Mouse (Mus musculus) thymus, adult 18-20 months (tissue): ENCODE data around the gene Rnf41.
A peak's percentile ranks its signal among the peaks of the same experiment; 100 is the strongest.

Experiments
- DNase-seq, 2 experiments: peaks; one replicate each; pipeline ENCODE4 v3.0.0; 2022; ENCODE audit warnings: mixed read lengths in 2 of 2

The Rnf41 gene

DNA sequence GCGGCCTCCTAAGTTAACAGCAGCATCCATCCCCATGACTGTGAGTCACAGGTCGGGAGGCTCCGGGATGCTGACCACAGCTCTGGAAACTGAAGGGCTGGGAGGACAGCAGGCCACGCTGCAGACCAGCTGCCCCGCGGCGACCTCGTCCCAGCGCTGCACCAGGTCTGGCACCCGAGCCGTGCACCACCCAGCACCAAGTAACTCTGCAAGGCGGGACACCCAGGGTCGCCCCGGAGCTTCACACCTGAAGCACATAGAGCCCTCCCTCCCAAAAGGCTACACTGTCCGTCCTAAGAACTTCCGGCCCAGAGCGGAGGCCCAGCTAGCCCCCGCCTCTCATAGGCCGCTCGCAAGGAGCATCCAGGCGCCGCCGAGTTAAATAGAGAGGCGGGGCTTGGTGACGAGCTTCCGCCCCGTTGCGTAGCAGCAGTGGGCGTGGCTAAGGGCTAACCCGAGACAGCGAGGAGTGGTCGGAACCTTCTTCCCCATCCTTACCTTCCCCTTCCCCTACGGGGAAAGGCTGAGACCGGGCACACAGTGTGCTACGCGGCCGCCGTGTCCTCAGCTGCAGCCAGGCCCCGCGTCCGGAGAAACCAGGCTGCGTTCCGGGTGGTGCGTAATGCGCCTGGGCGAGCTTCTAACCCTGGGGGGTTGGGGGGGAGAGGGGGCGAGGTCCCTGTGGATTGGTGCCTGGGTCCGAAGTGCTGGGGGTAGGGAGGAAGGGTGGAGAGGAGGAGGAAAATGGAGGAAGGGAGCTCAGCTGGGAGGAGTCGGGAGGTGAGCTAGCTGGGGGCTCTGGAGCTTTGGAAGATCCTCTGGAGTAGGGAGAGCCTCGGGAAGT lies at the start of gene Rnf41, which contains the start of gene Nabp2:
Gene Rnf41, plus strand, starts transcription at position 447 of the 844 bp plus-strand sequence.
Gene Nabp2, minus strand, starts transcription at position 282 of the 844 bp plus-strand sequence.
- DNase-seq, result peak; percentile 94 to 96

DNA sequence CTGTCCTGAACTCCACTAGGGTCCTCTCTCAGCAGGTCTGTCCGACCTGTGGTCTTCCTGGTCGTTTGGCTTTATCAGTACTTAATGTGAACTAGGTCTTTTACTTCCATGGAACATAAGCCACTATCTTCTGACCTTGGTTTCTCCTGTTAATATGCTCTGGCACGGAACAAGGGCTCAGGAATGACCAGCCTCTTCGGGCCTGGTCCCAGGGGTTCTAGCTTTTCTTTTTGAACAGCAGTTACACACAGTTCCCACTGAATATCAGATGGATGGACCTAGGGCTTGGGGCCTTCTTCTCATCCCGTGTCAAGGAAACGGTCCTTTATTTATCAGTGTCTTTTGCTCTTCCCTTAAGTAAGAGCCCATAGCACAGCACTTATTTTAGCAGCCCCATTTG lies 49.6 kb upstream of the Rnf41 start:
- no peak for DNase-seq

DNA sequence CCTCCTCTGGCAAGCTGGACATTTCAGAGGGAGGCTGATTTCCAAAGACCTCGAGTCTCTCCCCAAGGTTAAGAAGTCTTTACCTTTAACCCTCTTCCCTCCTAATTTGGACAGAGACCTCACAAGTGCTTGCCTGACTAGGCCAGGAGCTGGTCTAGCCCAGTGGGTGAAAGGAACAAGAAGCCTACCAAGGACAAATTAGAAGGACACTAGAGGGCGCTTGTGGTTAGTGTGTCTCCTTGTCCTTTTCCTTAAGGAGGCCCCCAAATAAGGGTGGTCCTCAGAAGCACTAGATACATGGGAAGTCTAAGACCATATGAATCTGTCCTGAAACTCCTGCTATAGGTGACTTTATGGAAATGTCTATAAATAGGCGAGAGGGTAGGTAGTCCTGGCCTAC lies 48.9 kb upstream of the Rnf41 start:
- DNase-seq, result no peak

DNA sequence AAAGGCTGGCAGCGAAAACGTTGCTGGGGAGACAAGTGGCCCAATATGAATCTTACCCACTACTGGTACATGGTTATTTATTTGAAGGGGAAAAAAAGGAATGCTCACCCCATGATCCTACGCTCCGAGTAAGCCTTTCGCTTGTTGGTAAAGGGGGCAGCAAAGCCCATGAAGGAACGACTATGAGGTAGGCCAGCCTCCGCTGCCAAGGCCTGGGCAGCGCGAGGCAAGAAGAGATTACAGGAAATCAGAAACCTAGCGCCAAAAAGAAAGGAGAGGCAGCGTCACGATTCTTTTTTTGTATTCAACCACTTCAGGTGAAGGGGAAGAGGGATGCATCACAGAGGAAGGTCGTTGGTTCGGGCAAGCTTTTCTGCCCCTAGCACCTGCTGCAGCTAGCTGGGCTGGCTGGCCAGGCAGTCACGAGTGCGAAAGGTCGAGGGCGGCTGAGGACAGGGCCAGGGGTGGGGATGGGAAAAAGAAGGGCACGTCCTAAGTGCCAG lies 43.5 kb upstream of the Rnf41 start:
- DNase-seq, result no peak

DNA sequence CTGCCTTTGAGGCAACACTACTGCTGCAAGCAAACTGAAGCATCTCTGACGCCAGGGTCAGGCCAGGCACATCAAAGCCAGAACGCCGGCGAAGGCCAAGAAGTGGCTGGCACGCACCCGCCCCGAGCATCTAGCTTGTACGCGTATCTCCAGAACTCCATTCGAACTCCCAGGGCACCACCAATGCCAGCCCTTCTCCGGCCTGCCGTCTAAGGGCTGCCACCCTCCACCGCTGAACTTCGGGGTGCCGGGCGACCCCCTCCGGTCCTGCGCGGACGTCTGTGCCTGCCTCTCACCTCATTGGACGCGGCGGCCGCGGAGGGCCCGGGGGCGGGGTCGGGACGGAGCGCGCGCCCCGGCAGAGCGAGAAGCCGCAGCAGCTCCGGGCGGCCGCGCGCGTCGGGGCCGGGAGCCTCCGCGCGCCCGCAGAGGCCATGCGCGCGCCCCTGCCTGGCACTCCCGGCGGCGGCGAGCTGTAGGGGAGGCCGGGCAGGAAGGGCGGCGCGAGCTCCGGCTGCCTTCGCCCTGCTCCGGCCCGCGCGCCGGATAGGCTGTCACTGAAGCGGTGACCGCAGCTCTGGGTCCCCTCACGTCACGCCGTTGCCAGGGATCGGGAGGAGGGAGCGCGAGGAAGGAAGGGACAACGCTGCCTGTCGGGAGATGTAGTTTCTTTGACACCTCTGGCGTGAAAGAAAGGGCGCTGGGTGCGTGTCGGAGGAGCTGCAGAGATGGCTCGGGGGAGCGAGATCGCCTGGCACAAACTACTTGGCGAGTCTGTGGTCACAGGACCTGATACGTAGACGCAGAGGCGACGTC lies 42.8 kb upstream of the Rnf41 start, which contains the start of gene Coq10a:
Gene Coq10a, minus strand, starts transcription at position 596 of the 816 bp plus-strand sequence.
- peak; percentile 85 to 90 for DNase-seq

DNA sequence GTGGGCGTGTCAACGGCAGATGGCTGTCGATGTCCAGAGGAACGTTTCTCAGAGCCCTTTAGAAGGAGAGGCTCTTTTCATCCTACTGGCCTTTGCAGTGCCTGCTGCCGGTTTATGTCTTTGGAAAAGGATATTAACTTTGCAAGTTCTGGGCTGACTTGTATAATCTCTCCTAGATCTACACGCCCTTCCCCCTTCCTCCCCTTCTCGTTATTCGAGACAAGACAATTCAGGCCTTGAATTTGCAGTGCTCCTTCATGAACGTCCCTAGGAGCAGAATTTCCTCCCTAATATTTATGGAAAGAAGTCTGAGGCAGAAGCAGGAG lies 42.3 kb upstream of the Rnf41 start:
- DNase-seq, result no peak

DNA sequence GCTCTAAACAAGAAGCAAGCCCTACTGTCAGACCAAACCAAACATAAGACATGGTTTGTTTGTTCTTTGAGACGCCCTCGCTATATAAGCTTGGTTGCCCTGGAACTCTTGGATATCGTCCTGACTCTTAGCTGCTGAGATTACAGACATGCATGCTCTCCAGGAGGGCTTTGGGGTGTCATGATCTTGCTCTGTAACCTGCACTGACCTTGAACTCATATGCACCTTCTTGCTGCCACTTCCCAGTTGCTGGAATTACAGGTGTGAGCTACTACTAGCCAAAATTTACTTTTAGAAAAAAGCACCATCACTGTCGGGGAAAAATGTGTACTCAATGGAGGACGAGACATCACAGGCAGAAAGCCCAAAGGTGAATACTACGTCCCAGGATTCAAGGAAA lies 41.9 kb upstream of the Rnf41 start:
- DNase-seq, result no peak

DNA sequence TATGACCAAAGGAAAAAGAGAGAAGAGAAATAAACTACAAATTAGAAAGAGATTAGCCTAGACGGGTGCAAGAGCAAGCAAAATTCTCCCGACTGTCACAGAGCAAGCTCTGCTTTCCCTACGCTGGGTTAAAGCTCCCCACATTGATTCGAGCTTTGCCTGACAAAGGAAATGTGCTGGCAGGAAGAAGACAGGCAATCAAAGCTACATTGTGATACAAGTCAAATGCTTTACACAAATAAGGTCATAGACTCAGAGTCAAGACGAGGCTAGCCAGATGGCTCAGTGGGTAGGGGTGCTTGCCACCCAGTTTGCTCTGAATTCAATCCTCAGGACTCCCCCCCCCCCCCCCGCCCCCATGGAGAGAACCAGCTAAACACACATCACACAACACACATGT lies 41.4 kb upstream of the Rnf41 start:
- DNase-seq, result no peak

DNA sequence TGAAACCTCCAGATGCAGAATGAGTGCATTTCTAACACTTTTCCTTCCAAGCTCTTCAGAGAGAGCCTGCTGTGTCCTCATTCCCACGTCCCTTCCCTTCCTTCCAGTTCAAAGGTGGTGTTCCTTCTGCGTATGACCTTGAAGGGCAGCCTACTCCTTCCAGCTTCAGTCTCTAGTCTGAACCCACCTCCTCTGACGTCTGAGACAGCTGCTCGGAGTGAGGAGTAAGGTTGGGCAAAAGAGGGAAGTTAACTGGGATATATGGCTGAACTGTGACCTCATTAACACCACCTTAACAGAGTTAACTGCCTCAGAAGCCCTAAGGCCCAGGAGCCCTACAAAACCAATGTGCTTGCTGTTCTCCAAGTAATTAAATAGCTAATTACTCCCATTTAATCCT lies 40.9 kb upstream of the Rnf41 start:
- DNase-seq, result no peak

DNA sequence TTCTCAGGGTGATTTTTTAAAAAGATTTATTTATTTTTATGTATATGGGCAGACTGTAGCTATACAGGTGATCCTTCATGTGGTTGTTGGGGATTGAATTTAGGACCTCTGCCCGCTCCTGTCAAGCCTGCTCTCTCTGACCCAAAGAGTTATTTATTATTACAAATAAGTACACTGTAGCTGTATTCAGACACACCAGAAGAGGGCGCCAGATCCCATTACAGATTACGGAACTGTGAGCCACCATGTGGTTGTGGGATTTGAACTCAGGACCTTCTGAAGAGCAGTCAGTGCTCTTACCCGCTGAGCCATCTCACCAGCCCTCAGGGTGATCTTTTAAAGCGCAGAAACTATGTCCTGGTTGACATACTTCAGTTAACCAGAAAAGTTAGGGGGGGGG lies 39.3 kb upstream of the Rnf41 start:
- DNase-seq, result no peak

DNA sequence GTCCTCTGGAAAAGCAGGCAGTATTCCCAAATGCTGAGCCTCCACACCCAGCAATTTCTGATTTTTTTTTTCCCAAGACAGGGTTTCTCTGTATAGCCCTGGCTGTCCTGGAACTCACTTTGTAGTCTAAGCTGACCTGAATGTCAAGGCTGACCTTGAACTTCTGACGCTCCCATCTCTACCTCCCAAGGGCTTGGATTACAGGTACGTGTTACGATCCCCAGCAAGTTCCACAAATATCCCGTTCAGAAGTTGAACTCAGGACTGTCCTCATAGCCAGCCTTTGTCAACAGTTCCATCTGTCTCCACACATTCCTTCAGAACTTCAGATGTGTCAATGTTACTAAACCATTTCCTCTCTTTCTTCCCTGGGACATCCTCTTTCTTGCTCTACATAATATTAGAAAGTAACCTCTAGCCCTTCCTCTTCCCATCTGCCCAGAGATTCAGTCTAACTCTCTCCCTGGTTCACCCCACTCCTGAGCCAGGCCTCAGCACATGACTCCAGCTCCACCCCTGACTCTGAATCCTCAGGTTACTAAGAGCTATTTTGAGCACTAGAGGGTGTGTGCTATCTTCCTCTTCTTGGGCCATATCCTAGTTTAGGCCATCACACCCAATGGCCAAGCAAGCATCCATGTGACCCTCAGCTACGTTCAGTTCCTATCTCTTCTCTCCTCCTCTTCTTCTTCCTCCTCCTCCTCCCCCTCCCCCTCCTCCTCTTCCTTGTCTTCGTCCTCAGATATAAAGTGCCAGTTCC lies 38.3 kb upstream of the Rnf41 start:
- no peak for DNase-seq

DNA sequence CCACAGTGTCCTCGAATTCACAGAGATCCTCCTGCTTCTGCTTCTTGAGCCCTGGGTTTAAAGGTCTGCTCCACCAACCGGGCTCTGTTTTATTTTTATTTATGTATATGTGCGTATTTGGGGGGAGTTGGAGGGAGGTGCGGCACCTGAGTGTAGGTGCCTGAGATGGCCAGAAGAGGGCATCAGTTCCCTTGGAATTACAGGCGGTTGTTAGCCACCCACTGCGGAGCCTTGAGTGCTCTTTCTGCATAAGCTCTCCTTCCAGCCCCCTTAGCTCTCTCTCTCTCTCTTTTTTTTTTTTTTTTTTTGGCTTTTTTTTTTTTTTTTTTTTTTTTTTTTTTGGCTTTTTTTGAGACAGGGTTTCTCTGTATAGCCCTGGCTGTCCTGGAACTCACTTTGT lies 37.1 kb upstream of the Rnf41 start:
- DNase-seq, result no peak

DNA sequence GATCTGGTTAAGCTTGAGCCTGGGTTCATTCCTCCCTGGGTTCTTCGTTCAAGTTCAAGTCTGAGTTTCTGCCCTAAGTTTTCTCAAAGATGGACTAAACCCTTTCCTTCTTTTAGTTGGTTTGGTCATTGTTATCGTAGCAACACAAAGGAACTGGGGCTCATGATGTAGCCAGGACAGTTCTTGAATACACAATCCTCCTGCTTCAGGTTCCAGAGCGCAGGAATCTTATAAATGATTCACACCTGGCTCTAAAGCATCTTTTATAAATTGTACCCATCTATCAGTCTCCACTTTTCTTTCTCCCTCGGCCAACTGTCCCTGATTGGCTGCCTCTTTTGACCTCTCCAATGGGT lies 35.4 kb upstream of the Rnf41 start:
- DNase-seq, result no peak

DNA sequence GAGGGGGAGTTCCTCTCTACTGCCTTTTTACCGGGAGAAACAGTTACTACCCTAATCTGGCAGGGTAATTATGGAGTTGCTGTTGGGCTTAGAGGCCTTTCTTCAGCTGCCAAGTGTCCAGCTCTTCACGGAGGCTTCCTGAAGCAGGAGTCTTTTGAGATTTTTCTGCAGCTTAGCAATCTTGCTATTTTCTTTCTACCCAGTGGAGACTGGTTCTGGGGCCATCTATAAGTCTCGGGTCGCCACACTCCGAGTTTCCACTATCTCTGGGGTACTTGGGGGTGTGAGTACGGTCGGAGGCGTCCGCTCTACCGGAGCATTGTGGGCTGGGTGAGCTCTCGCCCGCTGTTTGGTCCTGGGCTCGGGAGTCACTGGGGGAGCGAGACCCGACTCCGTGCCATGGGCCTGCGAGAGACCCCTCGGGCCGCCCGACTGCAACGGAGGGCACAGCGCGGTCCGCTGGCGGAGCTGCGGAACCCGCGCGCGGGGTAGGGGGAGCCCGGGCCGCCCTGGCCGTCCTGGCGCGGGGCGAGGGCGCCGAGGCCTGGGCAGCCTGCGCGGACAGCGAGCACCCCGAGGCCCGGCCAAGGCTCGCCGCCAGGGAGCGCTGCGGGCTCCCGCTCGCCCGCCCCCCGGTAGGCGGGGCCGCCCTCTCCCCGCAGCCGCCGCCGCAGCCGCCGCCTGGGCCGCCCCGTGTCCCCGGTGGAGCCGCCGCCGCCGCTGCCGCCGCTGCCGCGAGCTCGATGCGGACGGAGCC lies 34.8 kb upstream of the Rnf41 start, which contains the start of gene Ankrd52:
Gene Ankrd52, plus strand, starts transcription at position 661 of the 757 bp plus-strand sequence.
- DNase-seq, result peak; percentile 53 to 67

DNA sequence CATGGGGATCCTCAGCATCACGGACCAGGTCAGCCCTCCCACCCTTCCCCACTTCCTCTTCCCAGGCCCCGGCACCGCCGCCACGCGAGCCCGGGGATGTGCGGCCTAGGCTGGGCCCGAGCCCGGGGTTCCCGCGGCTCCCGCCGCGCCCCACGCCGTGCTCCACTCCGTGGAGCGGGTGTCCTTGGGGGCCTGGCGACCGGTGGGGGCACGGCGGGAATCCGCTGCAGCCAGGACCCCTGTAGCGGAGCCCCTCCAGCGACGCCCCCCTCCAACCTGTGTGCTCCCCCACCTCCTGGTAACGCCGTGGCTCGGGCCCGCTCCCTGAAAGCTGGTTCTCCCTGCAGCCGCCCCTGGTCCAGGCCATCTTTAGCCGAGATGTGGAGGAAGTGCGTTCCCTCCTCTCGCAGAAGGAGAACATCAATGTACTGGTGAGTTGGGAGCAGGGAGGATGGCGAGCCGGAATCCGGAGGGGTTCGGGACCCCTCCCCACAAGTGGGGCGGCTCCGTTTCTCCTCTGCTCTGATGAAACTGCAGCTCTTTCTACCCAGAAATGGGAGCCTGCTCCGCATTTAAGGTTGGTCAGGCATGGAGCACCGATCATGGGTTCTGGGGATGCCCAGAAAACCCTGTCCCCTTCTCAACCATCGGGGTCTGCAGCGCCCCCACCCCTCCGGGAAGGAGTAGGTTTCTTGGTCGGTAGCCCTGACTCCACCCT lies 34.1 kb upstream of the Rnf41 start:
- peak; percentile 39 to 45 for DNase-seq

DNA sequence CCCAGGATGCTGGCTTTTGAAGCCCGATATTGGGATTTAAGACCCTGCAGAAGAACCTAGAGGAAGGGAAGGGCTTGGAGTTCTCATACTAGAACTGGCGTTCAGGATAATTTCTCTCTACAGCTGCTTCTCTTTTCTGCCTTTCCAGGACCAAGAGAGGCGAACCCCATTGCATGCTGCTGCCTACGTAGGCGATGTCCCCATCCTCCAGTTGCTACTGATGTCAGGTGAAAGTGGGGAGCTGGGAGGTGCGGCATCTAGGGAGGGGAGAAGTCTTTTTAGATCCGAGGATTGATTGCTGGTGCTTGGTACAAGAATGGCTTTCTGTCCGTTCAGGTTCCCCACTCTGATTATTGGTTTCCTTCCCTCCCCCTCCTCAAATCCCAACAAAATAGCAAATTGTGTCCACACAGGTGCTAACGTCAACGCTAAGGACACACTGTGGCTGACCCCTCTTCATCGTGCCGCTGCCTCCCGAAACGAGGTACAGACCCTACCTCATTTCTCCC lies 33.5 kb upstream of the Rnf41 start:
- no peak for DNase-seq

DNA sequence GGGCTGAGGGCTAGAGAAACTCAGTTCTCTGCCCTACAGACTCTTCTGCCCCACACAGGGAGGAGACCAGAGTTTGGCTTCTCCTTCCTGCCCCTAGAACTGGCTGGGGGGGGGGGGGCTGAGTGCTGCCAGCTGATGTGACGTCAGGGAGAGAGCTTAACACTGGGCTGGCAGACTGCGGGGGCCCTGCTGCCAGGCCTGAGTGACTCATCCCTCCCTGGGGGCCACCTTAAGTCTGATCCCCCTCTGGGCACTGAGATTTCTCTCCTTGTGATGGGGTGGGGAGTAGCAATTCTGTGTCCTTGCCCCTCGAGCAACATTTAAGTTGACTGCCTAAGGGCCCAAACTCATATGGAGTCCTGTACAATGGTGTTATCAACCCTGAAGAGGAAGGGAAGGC lies 33.0 kb upstream of the Rnf41 start:
- DNase-seq, result no peak

DNA sequence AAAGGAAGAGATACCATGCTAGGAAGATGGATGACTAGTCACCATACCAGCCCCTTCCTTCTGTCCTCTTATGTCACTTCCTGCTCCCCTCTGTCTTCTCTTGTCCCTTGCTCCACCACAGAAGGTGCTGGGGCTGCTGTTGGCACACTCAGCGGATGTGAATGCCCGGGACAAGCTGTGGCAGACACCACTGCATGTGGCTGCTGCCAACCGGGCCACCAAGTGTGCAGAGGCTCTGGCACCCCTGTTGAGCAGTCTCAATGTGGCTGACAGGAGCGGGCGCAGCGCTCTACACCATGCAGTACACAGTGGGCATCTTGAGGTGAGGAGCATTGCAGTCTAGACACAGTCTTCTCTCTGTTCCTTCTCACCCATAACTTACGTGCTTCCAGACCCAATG lies 32.2 kb upstream of the Rnf41 start:
- DNase-seq, result no peak

DNA sequence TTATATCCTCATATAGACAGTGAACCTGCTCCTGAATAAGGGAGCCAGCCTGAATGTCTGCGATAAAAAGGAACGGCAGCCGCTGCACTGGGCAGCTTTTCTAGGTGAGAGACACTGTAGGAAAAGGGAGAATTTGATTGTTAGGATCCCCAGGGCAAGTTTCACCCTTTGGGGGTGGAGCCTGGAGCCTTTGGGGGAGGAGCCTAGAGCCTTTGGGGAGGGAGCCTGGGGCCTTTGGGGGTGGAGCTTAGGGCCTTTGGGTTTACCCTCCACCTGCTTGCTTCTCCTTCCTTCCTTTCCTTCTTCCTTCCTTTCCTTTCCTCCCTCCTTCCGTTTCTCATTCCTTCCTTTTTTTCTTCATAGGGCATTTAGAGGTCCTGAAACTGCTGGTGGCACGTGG lies 30.9 kb upstream of the Rnf41 start:
- DNase-seq, result no peak

DNA sequence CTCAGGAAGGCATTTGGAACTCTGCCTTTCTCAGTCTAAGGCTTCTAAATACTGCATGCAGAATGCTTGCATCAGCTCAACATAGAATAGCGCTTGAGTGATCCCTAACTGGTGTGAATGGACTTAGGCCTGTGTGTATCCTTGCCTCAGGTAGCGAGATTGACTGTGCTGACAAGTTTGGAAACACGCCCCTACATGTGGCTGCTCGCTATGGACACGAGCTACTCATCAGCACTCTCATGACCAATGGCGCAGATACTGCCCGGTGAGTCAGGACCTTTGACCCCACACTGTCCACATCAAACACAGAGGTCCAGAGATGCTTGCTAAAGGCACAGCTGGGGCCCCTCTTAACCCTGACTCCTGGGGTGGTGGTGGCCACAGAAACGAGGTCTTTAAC lies 29.0 kb upstream of the Rnf41 start:
- DNase-seq, result no peak

DNA sequence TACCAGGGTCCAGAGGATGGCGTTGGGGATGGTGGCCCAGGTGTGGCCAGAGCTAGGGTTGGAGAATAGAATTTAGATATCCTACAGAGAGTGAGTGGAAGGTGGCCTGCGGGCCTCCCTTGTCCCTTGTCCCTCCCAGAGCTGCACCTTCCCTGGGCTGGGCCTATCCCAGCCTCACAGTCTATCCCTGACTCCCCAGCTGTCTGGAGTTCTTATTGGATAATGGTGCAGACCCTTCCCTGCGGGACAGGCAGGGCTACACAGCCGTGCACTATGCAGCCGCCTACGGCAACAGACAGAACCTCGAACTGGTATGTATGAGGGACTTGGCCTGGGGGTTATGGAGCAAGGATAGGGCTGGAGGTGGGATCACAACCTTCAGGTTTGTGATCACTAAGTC lies 25.6 kb upstream of the Rnf41 start:
- no peak for DNase-seq
